Mouse (Mus musculus) hindbrain, embryonic 13.5 days (tissue): ENCODE measurements at regions not wholly inside any gene's neighbourhood (a gene's known extent, or its start where the extent isn't known, plus 50 kb on each side); places are given as distances from the start of the nearest gene placed in this dataset.

ENCODE experiments used
- ATAC-seq: fragments of 200-750 bp; cut with Nextera tagmentation; 2 replicates; pipeline ENCODE4 v1.8.0; 2017; ENCODE audit warnings: moderate TSS enrichment; ENCODE audit not compliant: low FRiP score
- H3K27ac ChIP-seq: fragments of 300-500 bp; sonication (generic); 2 replicates; pipeline ENCODE4 v1.5.1; 2015; ENCODE audit warnings: inconsistent platforms, mild to moderate bottlenecking, moderate library complexity
- H3K27me3 ChIP-seq: fragments of 300-500 bp; sonication (generic); 2 replicates; pipeline ENCODE4 v1.6.1; 2015; ENCODE audit warnings: mild to moderate bottlenecking, inconsistent platforms
- H3K36me3 ChIP-seq: fragments of 300-500 bp; sonication (generic); 2 replicates; pipeline ENCODE4 v1.6.1; 2015; ENCODE audit warnings: mild to moderate bottlenecking, inconsistent platforms
- H3K4me1 ChIP-seq: fragments of 300-500 bp; sonication (generic); replicated peaks from 2 replicates; pipeline ENCODE4 v1.6.1; 2015; ENCODE audit warnings: inconsistent platforms
- H3K4me2 ChIP-seq: fragments of 300-500 bp; sonication (generic); 2 replicates; pipeline ENCODE4 v1.6.1; 2015; ENCODE audit warnings: inconsistent platforms, mild to moderate bottlenecking, moderate library complexity
- H3K4me3 ChIP-seq: fragments of 300-500 bp; sonication (generic); 2 replicates; pipeline ENCODE4 v1.5.1; 2015; ENCODE audit warnings: mild to moderate bottlenecking, inconsistent platforms
- H3K9ac ChIP-seq: fragments of 300-500 bp; sonication (generic); 2 replicates; pipeline ENCODE4 v1.6.1; 2015; ENCODE audit warnings: mild to moderate bottlenecking, inconsistent platforms
- H3K9me3 ChIP-seq: fragments of 300-500 bp; sonication (generic); 2 replicates; pipeline ENCODE4 v1.6.1; 2016; ENCODE audit warnings: inconsistent platforms
- WGBS: fragments of 180-500 bp; shearing (Covaris S2); methylation state at CpG from one replicate; pipeline ENCODE4 v1.1.7; 2015; 5-methylcytosine and 5-hydroxymethylcytosine counted together

DNA sequence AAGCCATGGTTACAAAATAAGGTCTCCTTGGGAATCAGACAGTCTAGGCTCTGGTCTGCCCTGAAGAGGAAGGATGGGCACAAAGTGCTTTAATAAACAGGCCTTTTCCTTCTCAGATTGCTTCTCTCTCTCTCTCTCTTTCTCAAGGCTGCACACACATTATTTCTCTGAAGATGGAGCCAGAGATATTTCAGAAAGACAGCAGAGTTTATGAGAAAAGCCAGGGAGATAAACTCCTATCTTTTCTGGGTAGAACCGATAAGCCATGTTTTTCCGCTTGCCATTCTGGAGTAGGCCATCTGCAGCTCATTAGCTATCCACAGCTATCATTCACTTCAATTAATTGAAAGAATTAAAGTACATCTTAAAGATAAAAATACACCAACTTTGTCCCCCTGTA is 373.2 kb upstream of the Cobl start:
- 74% methylated on average over 2 of the region's 2 CpGs for WGBS
- Histone ChIP-seq H3K27ac (no peak overlapping the region), H3K9ac (no peak overlapping the region), H3K36me3 (no peaks in the 10 kb centered on the region), H3K4me3 (no peak overlapping the region), H3K4me1 (no peaks in the 10 kb centered on the region), H3K27me3 (no peaks in the 10 kb centered on the region), H3K4me2 (no peak overlapping the region), H3K9me3 (no peaks in the 10 kb centered on the region)
- ATAC-seq, result no peak

DNA sequence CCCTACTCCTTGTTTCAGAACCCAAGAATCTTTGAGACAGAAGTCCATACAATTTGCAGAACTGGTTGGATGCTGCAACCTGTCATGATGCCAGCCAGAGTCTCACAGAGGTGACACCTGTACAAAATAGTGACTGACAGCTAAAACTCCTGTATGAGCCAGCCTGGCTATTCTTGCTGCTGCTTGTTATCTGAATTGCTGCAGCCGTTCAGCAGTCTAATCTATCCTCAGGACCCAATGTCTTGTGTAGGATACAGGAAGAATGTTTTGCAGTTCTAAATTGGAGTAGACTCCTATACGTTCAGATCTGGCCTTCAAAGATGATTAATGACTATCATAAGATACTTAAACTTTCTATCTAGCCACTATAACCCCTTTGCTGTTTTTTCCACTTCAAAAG is 372.6 kb upstream of the Cobl start:
- Histone ChIP-seq H3K4me3 (no peak overlapping the region), H3K27me3 (no peaks in the 10 kb centered on the region), H3K4me1 (no peaks in the 10 kb centered on the region), H3K36me3 (no peaks in the 10 kb centered on the region), H3K27ac (no peak overlapping the region), H3K9me3 (no peaks in the 10 kb centered on the region), H3K9ac (no peak overlapping the region), H3K4me2 (no peak overlapping the region)
- WGBS, result 73% methylated on average over 2 of the region's 2 CpGs
- ATAC-seq, result no peak

DNA sequence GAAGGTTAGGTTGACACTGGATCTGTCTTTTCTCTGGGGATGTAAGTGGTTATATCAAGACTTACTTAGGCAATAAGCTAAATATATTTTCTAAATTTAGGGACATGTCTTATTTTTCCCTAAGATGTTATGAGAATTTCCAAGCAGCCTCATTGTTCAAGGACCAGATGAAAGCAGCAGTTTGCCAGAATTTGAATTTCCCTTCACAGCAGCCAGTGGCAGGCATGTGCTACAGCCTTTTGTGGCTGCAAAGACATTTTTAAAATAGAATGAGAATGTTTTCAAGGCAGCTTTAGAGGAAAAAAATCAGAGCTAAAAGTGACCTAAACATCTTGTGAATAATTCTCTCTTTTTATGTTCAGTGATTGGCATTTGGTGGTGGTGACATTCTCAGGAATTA is 371.6 kb upstream of the Cobl start:
- no peak overlapping the region for H3K4me3 ChIP-seq
- H3K36me3 ChIP-seq, result no peaks in the 10 kb centered on the region

DNA sequence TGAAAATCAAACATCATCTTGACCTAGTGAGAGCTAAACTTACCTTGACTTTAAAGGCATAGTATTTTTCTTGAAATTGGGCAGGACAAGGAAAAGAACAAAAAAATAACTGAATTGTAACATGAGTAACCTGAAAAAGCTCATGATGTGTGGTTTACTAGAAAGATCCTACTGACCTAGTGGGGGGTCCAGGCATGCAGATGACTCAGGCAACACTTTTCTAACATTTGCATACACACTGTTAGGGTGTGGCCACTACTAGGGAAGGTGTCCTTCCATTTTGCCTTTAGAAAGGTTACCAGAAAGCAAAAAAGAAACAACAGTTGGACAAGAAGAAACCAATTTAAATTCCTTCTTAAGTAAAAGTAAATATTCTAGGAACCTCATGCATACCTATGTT is 347.3 kb upstream of the Cobl start:
- H3K36me3 ChIP-seq, result no peaks in the 10 kb centered on the region
- ATAC-seq, result no peak
- H3K4me2 ChIP-seq, result no peak overlapping the region
- H3K9ac ChIP-seq, result no peak overlapping the region
- H3K27me3 ChIP-seq, result no peaks in the 10 kb centered on the region
- no peak overlapping the region for H3K4me3 ChIP-seq
- H3K27ac ChIP-seq, result no peak overlapping the region
- H3K9me3 ChIP-seq, result no peaks in the 10 kb centered on the region
- H3K4me1 ChIP-seq, result peaks cover 5% of the 10 kb centered on the region; the same call in 1 of the 2 replicates

More for the DNA sequence above, 371.6 kb upstream of the Cobl start:
- Histone ChIP-seq H3K27me3 (no peaks in the 10 kb centered on the region), H3K4me1 (no peaks in the 10 kb centered on the region), H3K27ac (no peak overlapping the region), H3K4me2 (no peak overlapping the region), H3K9me3 (no peaks in the 10 kb centered on the region), H3K9ac (no peak overlapping the region)
- ATAC-seq, result no peak

DNA sequence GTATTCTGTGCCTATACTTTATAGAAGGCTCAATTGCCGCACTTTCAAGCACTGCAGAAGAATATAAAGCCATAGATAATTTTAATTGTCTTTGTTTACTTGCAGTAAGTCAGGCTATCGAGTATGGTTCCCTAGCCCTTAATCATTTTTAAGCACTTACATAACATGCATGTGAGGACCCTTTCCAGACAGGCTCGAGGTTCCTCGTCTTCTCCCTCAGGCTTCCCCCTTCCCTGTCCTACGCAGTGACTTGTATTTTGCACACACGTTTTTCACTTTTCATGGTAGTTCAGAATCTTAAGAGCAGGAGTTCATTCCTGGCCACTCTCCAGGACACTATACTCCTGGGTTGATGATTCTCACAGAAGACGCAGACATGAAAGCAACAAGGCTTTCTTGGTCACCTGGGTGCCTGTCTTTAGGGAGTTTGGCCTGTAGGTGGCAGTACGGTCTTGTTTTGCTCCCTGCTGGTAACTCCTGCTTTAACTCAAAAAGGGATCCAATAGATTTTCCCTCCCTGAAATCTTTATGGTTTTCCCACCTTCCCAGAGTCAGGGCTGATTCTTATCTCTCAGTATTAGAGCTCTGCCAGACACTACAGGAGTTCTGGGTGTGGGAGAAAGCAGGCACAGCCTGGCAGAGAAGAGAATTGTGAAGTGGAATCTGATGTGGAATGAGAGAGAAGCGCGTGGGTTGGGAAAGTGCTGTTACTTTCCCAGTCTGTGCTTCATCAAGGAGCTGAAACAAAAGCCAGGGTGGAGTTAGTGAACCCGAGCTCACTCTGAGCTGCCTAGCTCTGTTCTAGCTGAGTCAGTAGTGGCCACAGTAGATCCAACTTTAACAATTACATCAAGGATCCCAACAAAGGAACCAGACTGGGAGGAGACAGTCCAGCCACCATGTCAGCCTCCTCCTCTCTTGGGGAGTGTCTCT is 346.5 kb upstream of the Cobl start:
- Histone ChIP-seq H3K27me3 (no peaks in the 10 kb centered on the region), H3K4me2 (peak overlapping the region; percentile 23; the same call in 1 of the 2 replicates), H3K27ac (no peak overlapping the region), H3K9me3 (no peaks in the 10 kb centered on the region), H3K4me3 (no peak overlapping the region), H3K9ac (peak overlapping the region; percentile 14; the same call in 1 of the 2 replicates), H3K36me3 (no peaks in the 10 kb centered on the region), H3K4me1 (peaks cover 5% of the 10 kb centered on the region; the same call in 1 of the 2 replicates)
- WGBS, result 43% methylated on average over 11 of the region's 11 CpGs
- peak; percentile 82 for ATAC-seq
